Mouse (Mus musculus) liver, embryonic 12.5 days (tissue): ENCODE data around the gene Wdr83. TPM values are rescaled to one million over a fixed set of nuclear protein-coding genes. Genes with fewer than 3 reads are reported as not detected.
A peak's percentile ranks its signal among the peaks of the same experiment; 100 is the strongest.
"Not testable (repeated sequence)": the region's sequence is repeated elsewhere in the genome, so short reads cannot be mapped to it uniquely, and the experiment has no call there.

Experiments
- ATAC-seq: fragments of 200-750 bp; cut with Nextera tagmentation; 2 replicates; pipeline ENCODE4 v1.8.0; 2017; ENCODE audit warnings: moderate number of reproducible peaks, mild to moderate bottlenecking, moderate library complexity
- H3K27ac ChIP-seq: fragments of 300-500 bp; sonication (generic); 2 replicates; pipeline ENCODE4 v1.5.1; 2016; ENCODE audit warnings: mild to moderate bottlenecking
- H3K27me3 ChIP-seq: fragments of 300-500 bp; sonication (generic); replicated peaks from 2 replicates; pipeline ENCODE4 v1.6.1; 2016; ENCODE audit warnings: mild to moderate bottlenecking, moderate library complexity
- H3K36me3 ChIP-seq: fragments of 300-500 bp; sonication (generic); 2 replicates; pipeline ENCODE4 v1.6.1; 2016; ENCODE audit warnings: mild to moderate bottlenecking, moderate library complexity
- H3K4me1 ChIP-seq: fragments of 300-500 bp; sonication (generic); 2 replicates; pipeline ENCODE4 v1.6.1; 2016
- H3K4me2 ChIP-seq: fragments of 300-500 bp; sonication (generic); 2 replicates; pipeline ENCODE4 v1.6.1; 2016; ENCODE audit warnings: mild to moderate bottlenecking, moderate library complexity
- H3K4me3 ChIP-seq: fragments of 300-500 bp; sonication (generic); 2 replicates; pipeline ENCODE4 v1.5.1; 2016; ENCODE audit warnings: mild to moderate bottlenecking, moderate library complexity
- H3K9ac ChIP-seq: fragments of 300-500 bp; sonication (generic); 2 replicates; pipeline ENCODE4 v1.6.1; 2016; ENCODE audit warnings: mild to moderate bottlenecking, moderate library complexity
- H3K9me3 ChIP-seq: fragments of 300-500 bp; sonication (generic); replicated peaks from 2 replicates; pipeline ENCODE4 v1.6.1; 2016; ENCODE audit warnings: mild to moderate bottlenecking, moderate library complexity
- WGBS: fragments of 180-500 bp; shearing (Covaris S2); methylation state at CpG from one replicate; pipeline ENCODE4 v1.1.7; 2016; ENCODE audit not compliant: insufficient replicate concordance; 5-methylcytosine and 5-hydroxymethylcytosine counted together
- polyA plus RNA-seq: library from polyadenylated mRNA; unstranded; fragments of >200 nt; fragmentation: Nextera tagmentation; extraction: Ambion mirVana; gene quantifications from 2 replicates; pipeline ENCODE4 v1.2.1, GENCODE M21; 2016

The Wdr83 gene
- polyA plus RNA-seq, 1 experiment from 2014 or later, result 33.1 TPM

DNA sequence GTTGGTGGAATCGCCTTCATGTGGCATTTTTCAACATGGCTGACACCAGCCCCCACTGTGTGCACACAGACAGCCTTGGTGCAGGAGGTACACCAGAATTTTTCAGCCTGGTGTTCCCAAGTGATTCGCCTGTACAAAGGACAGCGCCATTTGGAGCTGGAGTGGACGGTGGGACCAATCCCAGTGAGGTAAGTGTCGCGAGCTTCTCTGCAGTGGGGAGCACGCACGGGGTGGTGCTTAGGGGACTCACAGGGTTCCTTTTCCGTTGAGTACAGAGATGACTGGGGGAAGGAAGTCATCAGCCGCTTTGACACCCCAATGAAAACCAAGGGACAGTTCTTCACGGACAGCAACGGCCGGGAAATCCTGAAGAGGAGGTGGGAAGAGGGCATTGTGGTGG is 13.9 kb upstream of the Wdr83 start:
- peaks cover 79% of the 10 kb centered on the region for H3K36me3 ChIP-seq
- 84% methylated on average over 13 of the region's 13 CpGs for WGBS
- H3K27me3 ChIP-seq, result no peaks in the 10 kb centered on the region
- no peak for ATAC-seq
- H3K9ac ChIP-seq, result no peak overlapping the region
- H3K4me3 ChIP-seq, result no peak overlapping the region
- no peak overlapping the region for H3K4me2 ChIP-seq
- peaks cover 10% of the 10 kb centered on the region; the same call in 1 of the 2 replicates for H3K4me1 ChIP-seq
- no peaks in the 10 kb centered on the region for H3K9me3 ChIP-seq
- H3K27ac ChIP-seq, result no peak overlapping the region

DNA sequence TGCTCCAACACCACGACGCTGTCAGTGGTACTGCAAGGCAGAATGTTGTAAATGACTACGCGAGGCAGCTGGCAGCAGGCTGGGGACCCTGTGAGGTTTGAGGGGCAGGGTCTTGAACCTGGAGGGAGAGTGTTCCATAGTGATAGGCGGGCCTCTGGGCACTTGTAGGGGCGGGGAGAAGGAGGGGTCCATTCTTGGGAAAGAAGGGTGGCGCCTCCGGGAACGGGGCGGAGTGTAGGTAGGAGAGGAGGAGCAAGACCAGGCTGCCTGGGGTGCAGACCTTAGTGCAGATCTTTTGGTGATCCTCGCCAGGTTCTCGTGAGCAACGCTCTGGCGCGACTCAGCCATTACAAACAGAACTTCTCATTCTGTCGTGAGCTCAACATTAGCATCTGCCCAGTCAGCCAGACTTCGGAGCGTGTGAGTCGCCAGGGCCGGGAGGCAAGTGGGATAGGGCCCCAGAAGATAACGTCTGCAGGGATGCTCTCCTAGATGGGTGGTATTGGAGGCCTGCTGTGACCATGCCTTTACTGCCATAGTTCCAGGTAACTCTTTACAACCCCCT is 10.5 kb upstream of the Wdr83 start:
- WGBS, result 59% methylated on average over 21 of the region's 21 CpGs
- ATAC-seq, result no peak
- Histone ChIP-seq H3K27me3 (no peaks in the 10 kb centered on the region), H3K4me3 (no peak overlapping the region), H3K4me1 (peaks cover 10% of the 10 kb centered on the region; the same call in 1 of the 2 replicates), H3K9me3 (no peaks in the 10 kb centered on the region), H3K27ac (no peak overlapping the region), H3K4me2 (no peak overlapping the region), H3K9ac (no peak overlapping the region), H3K36me3 (peaks cover 88% of the 10 kb centered on the region)

DNA sequence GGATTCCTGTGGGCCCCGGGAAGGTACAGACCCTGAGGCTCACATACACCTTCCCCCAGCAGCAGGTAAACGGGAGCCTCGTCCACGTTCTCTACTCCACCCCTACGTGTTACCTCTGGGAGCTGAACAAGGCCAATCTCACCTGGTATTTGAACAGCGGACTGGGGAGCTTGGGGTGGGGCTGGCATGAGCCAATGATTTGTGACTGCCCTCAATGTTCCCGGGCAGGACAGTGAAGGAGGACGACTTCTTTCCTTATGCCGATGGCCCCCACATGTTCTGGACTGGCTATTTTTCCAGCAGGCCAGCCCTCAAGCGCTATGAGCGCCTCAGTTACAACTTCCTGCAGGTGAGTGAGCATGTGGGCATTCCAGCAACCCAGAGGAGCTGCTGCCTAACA is 9.8 kb upstream of the Wdr83 start:
- 82% methylated on average over 11 of the region's 11 CpGs for WGBS
- Histone ChIP-seq H3K4me1 (peaks cover 10% of the 10 kb centered on the region; the same call in 1 of the 2 replicates), H3K27me3 (no peaks in the 10 kb centered on the region), H3K4me2 (no peak overlapping the region), H3K9ac (no peak overlapping the region), H3K4me3 (no peak overlapping the region), H3K27ac (no peak overlapping the region), H3K36me3 (peaks cover 88% of the 10 kb centered on the region), H3K9me3 (no peaks in the 10 kb centered on the region)
- no peak for ATAC-seq

DNA sequence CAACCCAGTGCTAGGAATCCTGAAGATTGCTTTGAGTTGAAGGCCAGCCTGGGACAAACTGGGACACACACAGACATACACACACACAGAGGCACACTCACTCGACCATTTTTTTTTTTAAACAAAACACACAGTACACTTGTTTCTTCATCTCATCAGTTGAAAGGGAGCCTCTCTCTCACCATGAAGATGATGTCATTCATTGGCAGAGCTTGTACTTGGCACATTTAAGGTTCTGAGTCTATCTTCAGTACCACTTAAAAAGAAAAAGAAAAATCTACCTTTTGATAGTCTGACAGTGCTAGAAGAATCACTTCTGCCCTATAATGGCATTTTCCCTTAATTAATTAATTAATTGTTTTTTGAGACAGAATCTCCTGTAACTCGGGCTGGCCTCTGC is 7.7 kb upstream of the Wdr83 start:
- H3K9me3 ChIP-seq, result no peaks in the 10 kb centered on the region
- no peaks in the 10 kb centered on the region for H3K27me3 ChIP-seq
- peaks cover 82% of the 10 kb centered on the region for H3K36me3 ChIP-seq
- H3K4me3 ChIP-seq, result no peak overlapping the region
- no peak for ATAC-seq
- H3K4me1 ChIP-seq, result peaks cover 28% of the 10 kb centered on the region
- no peak overlapping the region for H3K27ac ChIP-seq
- no peak overlapping the region for H3K9ac ChIP-seq
- 53% methylated on average over 2 of the region's 2 CpGs for WGBS
- H3K4me2 ChIP-seq, result no peak overlapping the region

DNA sequence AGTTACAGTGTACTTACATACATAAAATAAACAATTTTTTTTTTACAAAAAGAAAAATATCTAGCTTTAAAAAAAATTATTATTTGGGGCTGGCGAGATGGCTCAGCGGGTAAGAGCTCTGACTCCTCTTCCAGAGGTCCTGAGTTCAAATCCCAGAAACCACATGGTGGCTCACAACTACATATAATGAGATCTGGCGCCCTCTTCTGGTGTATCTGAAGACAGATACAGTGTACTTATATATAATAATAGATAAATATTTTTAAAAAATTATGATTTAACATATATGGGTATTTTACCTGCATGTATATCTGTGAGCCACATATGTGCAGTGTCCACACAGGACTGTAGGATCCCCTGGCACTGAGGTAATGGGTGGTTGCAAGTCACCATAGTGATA is 5.1 kb upstream of the Wdr83 start:
- Histone ChIP-seq H3K27me3 (no peaks in the 10 kb centered on the region), H3K4me1 (peaks cover 48% of the 10 kb centered on the region), H3K4me3 (no peak overlapping the region), H3K4me2 (no peak overlapping the region), H3K9me3 (no peaks in the 10 kb centered on the region), H3K27ac (no peak overlapping the region), H3K36me3 (peaks cover 57% of the 10 kb centered on the region), H3K9ac (no peak overlapping the region)
- 67% methylated on average over 3 of the region's 3 CpGs for WGBS
- ATAC-seq, result no peak

DNA sequence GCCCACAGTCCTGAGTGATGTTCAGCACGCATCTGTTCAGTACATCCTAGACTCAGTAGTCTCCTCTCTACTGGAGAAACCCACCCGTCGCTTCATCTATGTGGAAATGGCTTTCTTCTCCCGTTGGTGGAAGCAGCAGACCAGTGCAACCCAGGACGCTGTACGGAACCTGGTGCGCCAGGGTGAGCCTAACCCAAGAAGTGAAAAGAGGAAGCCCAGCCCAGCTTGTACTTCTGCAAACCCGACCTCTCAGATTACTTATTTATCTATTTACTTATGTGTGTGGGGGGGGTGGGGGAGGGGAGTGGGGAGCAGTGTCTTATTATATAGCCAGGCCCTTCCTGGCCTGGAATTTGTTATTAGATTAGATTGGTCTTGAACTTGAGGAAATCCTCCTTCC is 3.5 kb upstream of the Wdr83 start:
- Histone ChIP-seq H3K36me3 (peaks cover 51% of the 10 kb centered on the region), H3K4me1 (peaks cover 49% of the 10 kb centered on the region), H3K4me3 (peak overlapping the region; percentile 72; the same call in 1 of the 2 replicates), H3K9me3 (no peaks in the 10 kb centered on the region), H3K27me3 (no peaks in the 10 kb centered on the region), H3K4me2 (peak overlapping the region; percentile 89), H3K9ac (no peak overlapping the region), H3K27ac (no peak overlapping the region)
- no peak for ATAC-seq
- 45% methylated on average over 8 of the region's 8 CpGs for WGBS

DNA sequence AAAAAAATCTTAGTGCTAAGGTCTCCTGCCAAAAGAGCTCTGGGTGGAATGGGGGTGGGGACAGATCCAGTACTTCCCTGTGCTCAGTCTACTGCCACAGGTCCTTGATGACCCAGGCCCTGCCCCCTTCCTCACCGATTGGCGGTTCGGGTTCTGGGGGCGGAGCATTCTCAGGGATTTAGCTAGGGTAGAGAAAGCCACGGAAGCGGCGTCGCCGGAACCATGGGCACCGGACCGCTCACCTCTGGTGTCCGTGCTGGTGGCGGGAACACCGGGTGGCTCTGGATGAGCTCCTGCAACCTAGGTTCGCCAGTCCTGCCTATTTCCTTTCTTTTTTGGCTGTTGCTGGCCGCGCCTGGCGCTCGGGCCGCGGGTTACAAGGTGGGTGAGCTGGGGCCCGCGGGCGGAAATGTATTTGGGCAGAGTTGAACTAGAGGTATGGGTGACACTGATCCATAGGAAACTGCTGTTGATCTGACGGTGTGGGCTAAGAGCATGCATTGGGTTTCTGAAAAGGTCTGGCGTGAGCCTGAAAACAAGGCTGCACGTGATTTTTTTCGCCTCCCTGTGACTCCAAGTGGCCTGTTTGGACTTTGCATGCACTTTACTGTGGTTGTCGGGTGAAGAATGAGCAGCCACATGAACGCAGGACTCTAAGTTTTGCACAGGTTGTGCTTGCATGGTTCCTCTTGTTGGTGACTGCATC is 2.2 kb upstream of the Wdr83 start, which contains the start of gene Man2b1:
Gene Man2b1 (plus strand): TSS at position 163 of the 706 bp plus-strand sequence.
- H3K36me3 ChIP-seq, result peaks cover 49% of the 10 kb centered on the region
- no peaks in the 10 kb centered on the region for H3K27me3 ChIP-seq
- H3K9me3 ChIP-seq, result no peaks in the 10 kb centered on the region
- ATAC-seq, result peak; percentile 86
- peak within 1 kb of the TSS; percentile 89 for H3K4me2 ChIP-seq
- H3K27ac ChIP-seq, result peak within 1 kb of the TSS; percentile 82
- peak within 1 kb of the TSS; percentile 94 for H3K9ac ChIP-seq
- under 1% methylated on average over 30 of the region's 30 CpGs for WGBS
- H3K4me3 ChIP-seq, result peak within 1 kb of the TSS; percentile 95
- H3K4me1 ChIP-seq, result peaks cover 63% of the 10 kb centered on the region

DNA sequence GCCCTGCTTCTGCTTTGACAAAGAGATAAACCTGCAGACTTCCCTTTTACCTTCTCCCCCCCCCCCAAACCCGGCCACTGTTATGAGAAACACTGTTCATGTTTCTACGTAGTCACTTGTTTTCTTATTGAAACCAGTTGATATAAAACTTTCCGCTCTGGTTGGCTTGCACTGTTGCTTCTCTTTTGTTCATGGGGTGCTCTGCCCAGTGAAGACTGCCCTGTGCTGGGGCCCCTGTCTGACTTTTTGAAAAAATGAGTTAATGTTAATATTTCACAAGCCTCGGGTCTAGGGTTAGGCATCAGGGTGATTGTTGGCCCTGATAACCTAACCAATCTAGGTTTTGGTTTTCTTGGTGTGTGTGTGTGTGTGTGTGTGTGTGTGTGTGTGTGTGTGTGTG is 1.1 kb upstream of the Wdr83 start:
- ATAC-seq, H3K27me3 ChIP-seq, H3K9me3 ChIP-seq: not testable (repeated sequence)
- H3K4me3 ChIP-seq, result peak overlapping the region; percentile 95; the same call in 1 of the 2 replicates
- peaks cover 68% of the 10 kb centered on the region for H3K4me1 ChIP-seq
- 34% methylated on average over 4 of the region's 4 CpGs for WGBS
- H3K4me2 ChIP-seq, result peak overlapping the region; percentile 89
- H3K27ac ChIP-seq, result peak overlapping the region; percentile 82
- peaks cover 48% of the 10 kb centered on the region for H3K36me3 ChIP-seq
- H3K9ac ChIP-seq, result peak overlapping the region; percentile 94

DNA sequence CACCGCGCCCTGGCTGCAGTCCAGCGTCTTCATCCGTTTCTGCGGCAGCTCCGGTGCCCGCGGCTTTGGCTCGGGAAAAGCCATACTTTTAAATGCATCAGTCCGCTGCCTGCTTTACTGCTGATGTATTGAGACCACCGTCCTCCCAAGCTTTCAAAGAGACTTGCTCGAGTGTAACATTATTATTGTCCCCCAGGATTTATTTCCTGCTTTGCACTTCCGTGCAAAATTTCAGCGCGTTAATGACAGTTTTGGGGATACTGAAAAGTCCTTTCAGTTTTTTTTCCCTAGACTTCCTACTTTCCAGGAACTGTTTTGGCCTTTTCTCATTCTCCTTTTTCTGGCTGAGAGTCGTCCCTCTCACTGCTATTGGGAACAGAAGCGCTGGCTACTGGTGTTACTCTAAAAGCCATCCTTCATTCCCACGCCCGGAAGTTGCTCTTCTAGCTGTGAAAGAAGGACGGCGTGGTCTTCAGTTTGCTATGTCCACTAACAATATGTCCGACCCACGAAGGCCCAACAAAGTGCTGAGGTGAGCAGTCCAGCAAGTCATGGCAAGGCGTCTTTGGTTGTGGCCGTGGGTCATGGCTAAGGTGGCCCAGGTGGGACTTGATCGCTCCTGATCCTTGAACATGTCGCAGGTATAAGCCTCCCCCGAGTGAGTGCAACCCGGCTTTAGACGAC is 432 bp downstream of the Wdr83 start, which contains the start of gene Wdr83os:
Gene Wdr83os (plus strand): TSS at position 209 of the 684 bp plus-strand sequence.
- ATAC-seq, result peak; percentile 14; the same call in 1 of the 2 replicates
- under 1% methylated on average over 30 of the region's 30 CpGs for WGBS
- H3K36me3 ChIP-seq, result peaks cover 46% of the 10 kb centered on the region
- H3K27me3 ChIP-seq, result no peaks in the 10 kb centered on the region
- H3K4me2 ChIP-seq, result peak within 1 kb of the TSS; percentile 89
- peak within 1 kb of the TSS; percentile 95 for H3K4me3 ChIP-seq
- H3K9me3 ChIP-seq, result no peaks in the 10 kb centered on the region
- peaks cover 82% of the 10 kb centered on the region for H3K4me1 ChIP-seq
- H3K9ac ChIP-seq, result peak within 1 kb of the TSS; percentile 94
- H3K27ac ChIP-seq, result peak within 1 kb of the TSS; percentile 82

DNA sequence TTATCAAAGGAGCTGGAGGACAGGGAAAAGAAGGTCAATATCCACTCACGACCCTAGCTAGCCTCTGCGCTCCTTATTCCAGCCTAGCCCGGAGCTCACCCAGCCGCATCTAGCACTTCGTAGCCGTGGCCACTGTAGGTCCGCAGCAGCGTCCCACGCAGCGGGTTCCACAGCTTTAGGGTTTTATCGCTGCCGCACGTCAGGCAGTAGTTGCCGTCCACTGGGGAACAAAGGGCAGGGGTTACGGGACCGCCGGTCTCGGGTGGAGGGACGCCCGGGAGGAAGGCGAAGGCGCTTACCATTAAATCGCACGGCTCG is 933 bp downstream of the Wdr83 start:
- H3K4me3 ChIP-seq, result peak overlapping the region; percentile 95
- H3K4me2 ChIP-seq, result peak overlapping the region; percentile 89
- no peaks in the 10 kb centered on the region for H3K27me3 ChIP-seq
- peaks cover 82% of the 10 kb centered on the region for H3K4me1 ChIP-seq
- peak overlapping the region; percentile 94 for H3K9ac ChIP-seq
- H3K36me3 ChIP-seq, result peaks cover 46% of the 10 kb centered on the region
- no peaks in the 10 kb centered on the region for H3K9me3 ChIP-seq
- peak overlapping the region; percentile 82 for H3K27ac ChIP-seq
- WGBS, result 0% methylated on average over 25 of the region's 25 CpGs
- ATAC-seq, result no peak

DNA sequence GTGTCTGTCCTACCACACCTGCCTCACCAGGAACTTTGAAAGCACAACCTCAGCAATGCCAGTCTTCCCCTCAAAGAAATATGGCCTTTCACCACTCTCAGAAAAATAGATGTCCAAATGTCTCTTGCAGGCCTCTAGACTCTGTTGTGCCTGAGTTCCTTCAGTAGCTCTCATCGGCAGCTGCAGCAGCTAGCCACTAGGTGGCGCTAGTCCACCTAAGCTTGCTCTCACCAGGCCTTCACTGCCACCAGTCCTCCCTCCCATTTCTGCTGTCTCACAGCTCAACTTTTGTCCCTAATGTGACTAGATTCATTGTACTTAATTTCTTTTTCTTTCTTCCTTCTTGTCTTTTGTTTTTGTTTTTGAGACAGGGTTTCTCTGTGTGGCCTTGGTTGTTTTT is 4.1 kb downstream of the Wdr83 start:
- H3K9me3 ChIP-seq, result no peaks in the 10 kb centered on the region
- no peak overlapping the region for H3K4me2 ChIP-seq
- no peak overlapping the region for H3K4me3 ChIP-seq
- peak overlapping the region; percentile 42; the same call in 1 of the 2 replicates for H3K9ac ChIP-seq
- peak; percentile 38; the same call in 1 of the 2 replicates for ATAC-seq
- H3K27me3 ChIP-seq, result no peaks in the 10 kb centered on the region
- peak overlapping the region; percentile 81 for H3K27ac ChIP-seq
- H3K36me3 ChIP-seq, result peaks cover 63% of the 10 kb centered on the region
- WGBS, result 0% methylated on average over 2 of the region's 2 CpGs
- peaks cover 82% of the 10 kb centered on the region for H3K4me1 ChIP-seq

DNA sequence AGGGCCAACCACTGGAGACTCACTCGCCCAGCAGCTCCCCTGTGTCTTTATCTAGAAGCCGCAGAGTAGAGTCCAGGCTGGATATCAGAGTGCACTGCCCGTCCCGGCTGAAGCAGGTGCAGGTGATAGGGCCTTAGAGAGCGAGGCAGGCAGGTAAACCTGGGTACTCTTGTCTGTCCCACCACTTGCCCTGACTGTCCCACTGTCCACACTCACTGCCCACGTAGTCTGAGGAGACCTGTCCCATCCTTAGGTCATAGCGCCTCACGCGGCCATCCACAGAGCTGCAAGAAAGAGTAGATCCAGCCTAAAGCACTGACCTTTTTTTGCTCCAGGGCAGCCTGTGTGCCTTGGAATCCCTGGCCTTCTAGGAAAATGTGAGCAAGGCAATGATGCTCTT is 5.1 kb downstream of the Wdr83 start:
- Histone ChIP-seq H3K27ac (peak overlapping the region; percentile 81), H3K9ac (peak overlapping the region; percentile 42), H3K4me3 (peak overlapping the region; percentile 12; the same call in 1 of the 2 replicates), H3K4me1 (peaks cover 76% of the 10 kb centered on the region), H3K27me3 (no peaks in the 10 kb centered on the region), H3K9me3 (no peaks in the 10 kb centered on the region), H3K4me2 (peak overlapping the region; percentile 55), H3K36me3 (peaks cover 63% of the 10 kb centered on the region)
- ATAC-seq, result peak; percentile 67
- 50% methylated on average over 9 of the region's 9 CpGs for WGBS
